Mouse (Mus musculus): ENCODE measurements around the gene Cep162.

Gene Cep162

GRCm38 (mm10) chr9:87254903-87255695 is at the start of gene Cep162:
Cep162 (minus strand) TSS chr9:87255536.
- peak; percentile 92 for DNase-seq (ENCODE audit: inconsistent ontology term)

DNA sequence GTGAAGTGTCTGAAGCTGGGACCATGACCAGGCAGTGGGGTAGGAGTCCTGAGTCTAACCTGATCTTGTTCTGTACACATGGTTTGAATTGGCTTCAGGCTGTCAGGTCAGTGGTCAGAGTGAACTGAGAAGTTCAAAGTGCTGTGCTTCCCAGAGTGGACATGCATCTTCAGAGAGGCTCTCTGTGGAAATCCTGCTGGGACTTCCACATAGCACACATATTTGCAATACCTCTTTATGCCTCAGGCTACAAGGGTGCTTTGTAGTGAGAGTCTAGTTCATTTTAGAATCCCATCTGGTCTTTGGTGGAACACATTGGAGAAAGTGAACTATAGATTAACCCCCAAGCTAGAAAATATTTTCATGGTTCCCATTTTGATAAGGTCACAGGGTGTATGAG is 47.9 kb upstream of the Cep162 start:
- DNase-seq (ENCODE audit: inconsistent ontology term), result peak; percentile 88

DNA sequence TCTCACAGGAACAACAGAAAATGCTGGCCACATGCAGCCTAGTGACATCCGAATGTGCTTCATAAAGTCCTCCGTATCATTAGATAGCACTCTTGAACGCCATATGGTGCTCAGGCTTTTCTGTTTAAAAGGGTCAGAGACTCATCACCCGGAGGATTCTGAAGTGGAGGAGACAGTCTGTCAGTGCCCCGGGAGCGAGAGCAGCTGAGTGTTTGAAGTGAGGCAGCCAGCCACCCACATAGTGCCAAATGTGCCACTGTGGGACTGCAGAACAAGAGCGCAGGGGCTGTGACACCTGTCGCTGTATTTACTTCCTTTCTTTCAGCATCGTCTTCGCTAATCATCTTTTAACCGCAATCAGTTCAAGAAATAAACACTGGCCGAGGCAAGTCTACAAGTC is 43.6 kb upstream of the Cep162 start:
- peak; percentile 56 for DNase-seq (ENCODE audit: inconsistent ontology term)

DNA sequence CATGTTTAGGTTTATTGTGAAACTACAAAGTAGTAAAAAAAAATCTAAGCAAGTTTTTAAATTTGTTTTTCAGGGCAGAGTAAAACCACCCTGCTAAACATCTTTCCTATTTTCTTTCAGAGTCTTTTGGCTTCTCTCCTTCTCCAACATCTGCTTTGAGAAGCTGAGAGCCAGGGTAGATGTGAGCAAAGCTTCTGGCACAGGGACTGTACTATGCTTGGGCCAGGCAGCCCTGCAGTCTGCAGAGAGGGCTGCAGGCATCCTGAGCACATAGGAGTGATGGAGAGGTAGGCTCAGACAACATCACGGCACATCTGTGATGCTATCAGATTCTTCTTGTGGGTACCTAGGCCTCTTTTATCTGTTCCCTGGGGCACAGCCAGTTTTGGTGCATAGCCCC is 42.2 kb upstream of the Cep162 start:
- DNase-seq (ENCODE audit: inconsistent ontology term), result no peak

GRCm38 (mm10) chr9:87255696-87256030 is 327 bp upstream of the Cep162 start:
- DNase-seq (ENCODE audit: inconsistent ontology term), result no peak

DNA sequence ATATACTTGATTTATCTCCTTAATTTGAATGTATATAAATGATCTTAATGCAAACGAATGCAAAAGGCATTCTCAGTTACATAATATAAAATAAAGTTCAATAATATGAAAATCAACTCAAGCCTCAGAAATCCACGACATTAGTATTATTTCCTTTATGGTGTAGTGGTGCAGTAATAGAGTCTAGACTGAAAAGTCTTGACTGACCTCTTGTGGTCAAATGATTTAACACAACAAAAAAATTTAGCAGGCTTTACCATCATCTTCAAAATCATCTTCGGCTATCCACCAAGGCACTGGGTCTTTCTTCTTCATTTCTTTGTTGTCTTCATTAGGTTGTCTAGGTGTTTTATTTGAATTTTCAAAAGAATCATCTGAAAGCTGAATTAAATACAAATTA is 7.2 kb downstream of the Cep162 start:
- DNase-seq (ENCODE audit: inconsistent ontology term), result peak; percentile 5

DNA sequence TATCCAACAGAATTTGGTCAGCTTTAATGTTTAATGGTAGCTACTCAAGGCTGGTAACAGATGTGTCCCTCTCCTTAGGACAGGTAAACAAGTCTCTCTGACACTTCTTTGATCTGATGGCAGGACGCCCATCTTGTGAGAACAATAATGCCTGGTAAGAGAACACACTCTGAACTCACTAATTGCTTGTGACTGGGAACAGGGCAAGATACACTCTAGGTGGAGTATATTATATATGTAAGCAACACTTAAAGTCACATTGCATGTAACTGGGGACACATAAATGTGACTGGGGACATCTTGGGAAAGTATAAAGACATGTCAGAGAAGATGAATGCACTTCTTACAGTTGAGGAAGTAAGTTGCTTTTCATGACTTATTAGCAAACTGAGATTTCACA is 7.7 kb downstream of the Cep162 start:
- no peak for DNase-seq (ENCODE audit: inconsistent ontology term)

DNA sequence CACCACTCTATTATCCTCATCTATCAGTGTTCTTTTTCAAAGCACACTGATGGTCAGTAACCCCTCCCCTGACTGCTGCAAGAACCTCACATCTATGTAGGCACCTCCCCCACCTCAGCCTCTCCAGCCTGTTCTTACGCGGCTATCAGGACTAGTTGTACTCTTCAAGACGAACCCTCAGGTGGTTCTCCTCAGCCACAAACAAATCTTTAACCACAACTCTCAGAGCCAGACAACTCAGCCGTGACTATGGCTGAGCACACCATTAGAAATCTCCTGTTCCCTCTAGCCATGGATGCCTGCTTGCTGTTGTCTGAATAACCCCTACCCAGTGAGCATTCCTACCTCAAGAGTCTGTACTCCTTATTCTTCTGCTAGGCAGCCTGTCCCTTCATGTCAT is 42.1 kb downstream of the Cep162 start:
- no peak for DNase-seq (ENCODE audit: inconsistent ontology term)

- no peak for DNase-seq (ENCODE audit: inconsistent ontology term)
Measured at GRCm38 (mm10) chr9:87210830-87211339, 44.5 kb downstream of the Cep162 start.

DNA sequence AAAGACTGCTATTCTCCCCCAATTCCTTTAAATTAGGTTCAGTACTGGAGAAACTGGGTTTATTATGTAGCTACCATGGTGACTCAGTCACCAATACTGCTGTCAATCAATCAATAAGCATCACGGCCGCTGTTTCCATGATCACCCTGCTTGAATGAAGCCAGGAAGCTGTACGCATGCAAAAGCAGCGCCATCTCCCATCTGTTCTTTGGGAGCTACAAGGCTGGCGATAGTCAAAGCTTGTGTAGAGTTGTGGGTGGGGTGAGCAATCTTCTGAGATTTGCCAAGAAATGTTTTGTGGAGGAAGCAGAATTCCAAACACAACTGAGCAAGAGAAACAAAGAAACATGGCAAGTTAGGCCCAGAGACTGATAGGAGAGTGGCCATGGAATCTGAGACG is 52.9 kb downstream of the Cep162 start:
- DNase-seq (ENCODE audit: inconsistent ontology term), result no peak

DNA sequence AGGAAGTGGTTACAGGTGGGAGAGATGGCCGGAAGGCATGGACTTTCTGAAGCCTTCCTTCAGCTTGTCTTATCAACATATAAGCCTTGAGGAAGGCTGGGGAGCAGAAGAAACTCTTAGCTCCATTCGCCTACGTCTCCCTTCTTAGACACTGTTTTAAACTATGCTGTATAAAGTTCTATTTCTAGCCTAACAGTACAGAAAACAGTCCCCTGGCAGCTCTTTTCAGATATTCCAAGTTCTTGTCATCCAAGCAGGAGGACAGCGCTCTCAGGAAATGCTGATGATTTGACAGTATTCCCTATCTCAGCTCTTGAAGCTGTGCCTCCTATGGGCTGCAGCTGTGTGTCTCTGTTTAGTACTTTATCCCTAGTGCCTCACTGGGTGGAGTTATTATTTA is 54.4 kb downstream of the Cep162 start:
- no peak for DNase-seq (ENCODE audit: inconsistent ontology term)

GRCm38 (mm10) chr9:87200426-87200825 is 54.9 kb downstream of the Cep162 start:
- no peak for DNase-seq (ENCODE audit: inconsistent ontology term)

DNA sequence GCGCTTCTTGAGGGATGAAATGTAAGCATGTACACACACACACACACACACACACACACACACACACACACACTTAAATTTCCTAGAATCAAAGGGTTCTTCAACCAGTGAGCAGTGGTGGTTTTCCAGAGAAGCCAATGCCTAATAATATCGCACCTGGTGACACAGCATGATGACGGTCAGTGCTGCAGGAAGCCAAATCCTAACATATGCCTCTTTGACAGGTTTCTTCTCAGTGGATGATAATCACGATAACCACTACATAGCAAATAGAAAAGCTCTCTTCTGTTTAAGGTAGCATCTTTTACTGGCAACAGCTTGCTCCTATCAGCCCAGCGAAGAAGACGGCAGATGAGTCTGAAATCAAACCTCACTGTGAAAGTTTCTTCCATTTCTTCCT is 57.3 kb downstream of the Cep162 start:
- no peak for DNase-seq (ENCODE audit: inconsistent ontology term)

GRCm38 (mm10) chr9:87197277-87197676 is 58.1 kb downstream of the Cep162 start:
- no peak for DNase-seq (ENCODE audit: inconsistent ontology term)

GRCm38 (mm10) chr9:87193721-87194120 is 61.6 kb downstream of the Cep162 start:
- no peak for DNase-seq (ENCODE audit: inconsistent ontology term)

DNA sequence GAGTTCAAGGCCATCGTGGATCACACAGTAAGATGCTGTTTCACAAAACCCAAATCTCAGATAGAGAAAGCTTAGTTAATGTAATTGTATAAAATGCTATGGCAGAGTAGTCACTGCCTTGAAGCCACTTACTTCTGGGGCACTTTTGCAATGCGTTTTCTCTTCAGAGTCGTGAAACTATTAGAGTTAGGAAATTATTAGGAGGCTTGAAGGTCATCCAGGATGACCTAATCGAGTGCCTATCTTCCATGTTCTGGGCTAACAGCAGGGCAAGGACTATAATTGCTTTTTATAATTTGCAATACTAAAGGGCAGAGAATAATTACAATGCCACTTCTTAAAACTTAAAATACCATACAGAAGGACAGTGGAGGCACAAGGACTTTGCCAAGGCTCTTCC is 68.0 kb downstream of the Cep162 start:
- no peak for DNase-seq (ENCODE audit: inconsistent ontology term)

- DNase-seq (ENCODE audit: inconsistent ontology term), result no peak
Measured at GRCm38 (mm10) chr9:87182231-87182630, 73.1 kb downstream of the Cep162 start.

DNA sequence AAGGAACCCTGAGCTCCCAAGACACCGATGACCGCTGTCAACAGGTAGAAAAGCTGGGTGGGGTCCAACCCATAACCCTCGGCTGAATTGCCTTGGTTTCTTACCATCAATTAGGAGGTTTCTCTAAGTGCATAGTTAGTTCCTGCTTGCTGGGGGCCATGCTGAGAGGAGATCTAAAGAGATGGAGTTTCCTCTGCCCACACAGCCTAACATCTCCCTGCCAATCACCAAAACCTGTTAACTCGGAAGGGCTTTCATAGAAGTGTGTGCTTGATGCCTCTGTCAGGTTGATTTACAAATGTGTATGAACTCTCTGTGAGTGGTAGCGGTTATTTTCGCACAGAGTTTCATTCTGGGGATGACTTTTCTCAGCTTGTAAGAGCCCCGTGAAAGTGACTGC is 76.8 kb downstream of the Cep162 start:
- no peak for DNase-seq (ENCODE audit: inconsistent ontology term)

DNA sequence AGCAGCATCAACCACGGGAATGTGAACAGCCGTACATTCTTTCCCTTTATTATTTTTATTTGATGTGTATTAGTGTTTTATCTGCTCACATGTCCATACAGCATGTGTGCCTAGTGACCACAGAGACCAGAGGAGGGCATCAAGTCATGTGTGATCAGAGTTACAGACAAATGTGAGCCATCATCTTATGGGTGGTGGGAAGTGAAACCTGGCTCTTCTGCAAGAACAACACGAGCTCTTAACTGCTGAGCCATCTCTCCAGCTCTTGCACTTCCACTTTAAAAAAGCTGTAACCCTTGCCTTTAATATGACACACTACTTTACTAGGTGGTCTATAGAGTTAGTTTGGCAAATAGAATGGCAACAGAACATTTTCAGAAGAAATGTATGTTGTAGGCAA is 83.8 kb downstream of the Cep162 start:
- no peak for DNase-seq (ENCODE audit: inconsistent ontology term)

DNA sequence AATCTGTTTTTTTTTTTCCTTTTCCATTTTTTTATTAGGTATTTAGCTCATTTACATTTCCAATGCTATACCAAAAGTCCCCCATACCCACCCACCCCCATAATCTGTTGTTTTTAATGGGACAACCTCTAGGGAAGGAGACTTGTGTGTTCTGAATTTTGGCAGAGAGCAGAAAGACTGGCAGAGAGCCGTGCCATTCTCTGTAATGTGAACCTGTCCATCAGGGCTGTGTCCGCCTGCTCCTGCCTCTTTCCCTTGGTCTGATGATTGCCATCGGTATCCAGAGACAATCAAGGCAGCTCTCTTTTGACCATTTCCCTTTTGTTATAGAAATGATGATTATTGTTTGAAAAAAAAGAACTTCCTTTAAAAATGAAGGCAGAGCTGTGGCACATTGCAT is 84.4 kb downstream of the Cep162 start:
- no peak for DNase-seq (ENCODE audit: inconsistent ontology term)

DNA sequence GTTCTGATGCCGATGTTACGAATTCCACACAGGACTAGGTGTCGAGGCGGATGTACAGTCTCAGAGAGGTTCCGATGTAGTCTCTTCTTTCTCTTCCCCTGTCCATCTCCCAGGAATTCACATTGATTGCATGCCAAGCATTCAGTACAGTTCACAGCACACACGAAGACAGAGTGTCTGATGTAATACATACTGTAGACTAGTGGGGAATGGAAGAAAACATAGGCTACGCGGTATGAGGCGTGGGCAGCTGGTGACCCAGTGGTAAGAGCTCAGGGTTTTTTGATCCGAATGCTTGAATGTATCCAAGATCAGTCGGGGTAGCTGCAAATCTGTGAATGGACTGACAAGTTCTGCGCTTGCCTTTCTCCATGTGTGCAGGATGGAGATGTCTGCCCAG is 86.2 kb downstream of the Cep162 start:
- DNase-seq (ENCODE audit: inconsistent ontology term), result peak; percentile 11

DNA sequence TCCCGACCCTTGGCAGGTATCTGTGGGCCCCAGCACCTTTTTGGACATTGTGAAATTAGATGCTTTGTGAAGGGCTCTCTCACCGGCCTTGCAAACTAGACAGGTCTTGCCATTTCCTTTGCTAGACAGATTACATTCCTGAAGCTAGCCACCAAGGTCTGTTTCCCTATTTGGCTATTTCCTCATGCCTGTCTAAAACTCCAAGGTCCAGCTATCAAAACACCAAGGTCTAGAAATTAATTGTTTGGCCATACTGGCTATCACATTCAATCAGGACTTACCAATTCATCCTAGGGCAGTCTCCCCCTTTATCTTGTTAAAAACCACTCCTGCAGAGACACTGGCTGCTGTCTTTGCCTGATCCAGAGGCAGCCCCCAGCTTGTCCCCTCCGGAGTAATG is 87.3 kb downstream of the Cep162 start:
- DNase-seq (ENCODE audit: inconsistent ontology term), result no peak

DNA sequence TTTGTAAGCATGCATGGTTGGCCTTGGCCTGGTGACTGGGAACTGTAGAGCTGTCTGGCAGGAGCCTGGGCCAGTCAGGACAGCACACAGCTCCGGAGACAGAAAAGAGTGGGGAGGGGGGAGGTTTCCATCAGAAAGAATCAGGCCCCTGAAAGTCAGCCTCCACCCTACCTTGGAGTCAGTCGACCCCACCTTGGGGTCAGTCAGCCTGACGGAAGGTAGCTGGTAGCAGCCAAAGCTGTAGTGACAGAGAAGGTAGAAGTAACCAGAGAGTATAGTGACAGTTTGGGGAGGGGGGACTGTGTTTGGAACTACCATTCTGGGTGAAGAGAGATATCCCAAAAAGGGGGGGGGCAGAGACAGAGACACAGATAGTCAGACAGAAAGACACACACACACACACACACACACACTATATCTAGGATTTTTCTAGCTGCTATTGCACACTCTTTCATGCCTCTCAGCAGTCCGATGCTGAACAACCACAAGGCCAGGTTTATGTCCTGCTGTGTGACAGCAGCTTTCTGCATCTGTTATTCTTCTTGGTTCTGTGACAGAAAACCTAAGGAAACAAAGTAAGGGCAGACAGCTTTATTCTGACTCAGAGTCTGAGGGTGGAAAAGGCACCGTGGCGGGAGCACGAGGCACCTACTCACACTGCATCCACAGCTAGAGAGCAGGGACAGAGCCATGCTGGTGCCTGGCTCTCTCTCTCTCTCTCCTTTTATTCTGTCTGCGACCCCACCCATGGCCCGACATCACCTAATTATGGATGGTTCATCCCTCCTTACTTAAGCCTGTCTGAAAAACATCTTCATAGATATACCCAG is 88.1 kb downstream of the Cep162 start:
- DNase-seq (ENCODE audit: inconsistent ontology term), result no peak

Data from Muller cell, postnatal 12 days (primary cell).